Mouse (Mus musculus): ENCODE measurements at regions not wholly inside any gene's neighbourhood (a gene's known extent, or its start where the extent isn't known, plus 50 kb on each side); places are given as distances from the start of the nearest gene placed in this dataset.

DNA sequence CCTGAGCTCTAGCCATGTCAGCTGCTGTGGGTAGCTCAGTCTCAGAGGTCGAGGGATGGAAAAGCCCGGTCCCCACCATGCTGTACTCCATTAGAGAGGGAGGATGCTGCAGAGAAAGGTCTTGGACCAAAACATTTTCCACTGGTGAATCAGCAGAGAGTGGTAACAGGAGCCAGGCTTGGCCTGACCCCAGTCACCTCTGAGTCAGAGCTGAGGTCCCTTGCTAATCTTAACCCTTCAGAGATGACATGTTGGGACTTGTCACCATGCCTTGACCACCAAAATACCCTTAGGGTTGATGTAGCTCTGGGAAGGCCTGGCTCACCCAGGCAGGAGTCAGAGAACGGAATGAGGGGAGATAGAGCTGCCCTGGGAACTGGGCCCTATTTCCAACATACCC, 210.0 kb downstream of the Cyp26b1 start:
- Histone ChIP-seq H3K4me1 (ENCODE audit: control insufficient read depth, insufficient read depth, insufficient read length, low read length) (no peaks in the 10 kb centered on the region), H3K4me3 (ENCODE audit: insufficient read depth, low read depth, low read length) (no peak overlapping the region), H3K27ac (replicated peaks; ENCODE audit: low read depth, low read length) (no peak overlapping the region)

DNA sequence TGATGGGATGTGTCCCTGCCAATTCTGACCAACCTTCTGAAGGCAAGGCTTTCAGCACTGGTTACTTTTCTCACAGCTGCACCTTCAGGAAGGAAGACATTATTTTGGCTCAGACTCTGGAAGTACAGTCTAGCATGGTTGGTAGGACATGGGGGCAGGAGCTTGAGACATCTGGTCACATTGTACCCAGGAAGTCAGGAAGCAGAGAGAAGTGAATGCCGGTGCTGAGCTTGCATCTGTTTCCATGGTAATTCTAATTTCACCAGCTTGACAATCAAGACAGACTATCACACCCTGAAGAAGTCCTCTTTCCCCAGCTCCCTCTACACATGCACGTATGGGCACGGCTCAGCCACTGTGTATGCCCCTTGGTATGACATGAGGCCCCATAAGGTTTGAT, 210.6 kb downstream of the Cyp26b1 start:
- H3K4me1 ChIP-seq (ENCODE audit: control insufficient read depth, insufficient read depth, insufficient read length, low read length): no peaks in the 10 kb centered on the region
- H3K27ac ChIP-seq (replicated peaks; ENCODE audit: low read depth, low read length): no peak overlapping the region
- no peak overlapping the region for H3K4me3 ChIP-seq (ENCODE audit: insufficient read depth, low read depth, low read length)

DNA sequence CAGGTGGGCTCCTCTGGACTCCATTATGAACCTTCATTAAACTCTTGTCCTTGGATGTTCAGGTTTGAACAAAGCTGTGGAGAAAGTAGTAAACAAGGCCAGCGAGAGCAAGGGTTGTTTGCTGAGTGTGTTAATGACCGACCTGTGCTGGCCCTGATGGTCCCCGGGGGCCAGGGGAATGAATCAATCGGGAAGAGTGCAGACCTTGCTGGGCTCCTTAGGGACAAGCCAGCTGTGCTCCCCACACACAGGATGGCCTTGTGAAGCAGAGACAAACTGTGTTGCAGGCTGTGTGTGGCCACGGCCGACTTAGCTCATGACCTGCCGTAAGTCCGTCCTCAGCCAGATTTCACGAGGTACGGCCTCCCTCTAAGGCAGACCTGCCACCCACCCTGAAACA, 212.1 kb downstream of the Cyp26b1 start:
- Histone ChIP-seq H3K4me1 (ENCODE audit: control insufficient read depth, insufficient read depth, insufficient read length, low read length) (no peaks in the 10 kb centered on the region), H3K4me3 (ENCODE audit: insufficient read depth, low read depth, low read length) (no peak overlapping the region), H3K27ac (replicated peaks; ENCODE audit: low read depth, low read length) (no peak overlapping the region)

DNA sequence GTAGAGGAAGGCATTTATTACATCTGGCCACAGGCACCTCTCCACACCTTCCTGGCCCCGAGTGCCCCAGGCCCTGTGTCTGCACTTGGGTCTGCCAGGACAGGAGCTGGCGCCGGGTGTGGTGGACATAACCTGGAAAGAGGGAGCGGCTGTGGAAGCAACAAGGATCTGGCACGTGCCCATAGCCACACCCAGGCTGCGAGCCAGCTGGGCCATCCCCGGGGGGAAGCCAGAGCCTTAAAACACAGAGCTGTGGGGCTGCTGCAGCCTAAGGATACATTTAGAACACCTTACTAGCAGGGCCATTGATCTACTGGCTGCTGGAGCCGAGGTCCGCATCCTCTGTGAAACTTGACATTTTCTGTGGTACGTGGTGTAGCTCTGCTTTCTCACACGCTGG, 217.0 kb downstream of the Cyp26b1 start:
- Histone ChIP-seq H3K27ac (replicated peaks; ENCODE audit: low read depth, low read length) (no peak overlapping the region), H3K4me1 (ENCODE audit: control insufficient read depth, insufficient read depth, insufficient read length, low read length) (no peaks in the 10 kb centered on the region), H3K4me3 (ENCODE audit: insufficient read depth, low read depth, low read length) (no peak overlapping the region)

DNA sequence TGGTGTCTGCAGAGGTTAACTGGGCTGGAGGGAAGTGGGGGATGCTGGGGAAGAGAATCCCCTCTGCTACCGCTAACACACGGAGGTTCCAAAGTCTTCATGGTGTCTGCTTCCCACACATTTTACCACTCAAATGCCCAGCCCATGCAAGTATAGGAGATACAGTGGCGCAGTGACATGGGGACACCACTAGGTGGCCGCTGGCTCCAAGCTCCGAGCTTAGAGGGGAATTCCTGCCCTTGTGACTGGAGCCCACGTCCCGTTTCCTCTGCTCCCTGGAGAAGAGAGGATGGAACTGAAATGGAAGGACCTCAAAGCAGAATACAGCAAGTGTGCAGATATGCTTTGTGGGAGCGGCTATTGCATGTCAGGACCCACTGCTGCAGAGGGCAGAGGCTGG, 218.2 kb downstream of the Cyp26b1 start:
- Histone ChIP-seq H3K4me3 (ENCODE audit: insufficient read depth, low read depth, low read length) (no peak overlapping the region), H3K4me1 (ENCODE audit: control insufficient read depth, insufficient read depth, insufficient read length, low read length) (no peaks in the 10 kb centered on the region), H3K27ac (replicated peaks; ENCODE audit: low read depth, low read length) (no peak overlapping the region)

DNA sequence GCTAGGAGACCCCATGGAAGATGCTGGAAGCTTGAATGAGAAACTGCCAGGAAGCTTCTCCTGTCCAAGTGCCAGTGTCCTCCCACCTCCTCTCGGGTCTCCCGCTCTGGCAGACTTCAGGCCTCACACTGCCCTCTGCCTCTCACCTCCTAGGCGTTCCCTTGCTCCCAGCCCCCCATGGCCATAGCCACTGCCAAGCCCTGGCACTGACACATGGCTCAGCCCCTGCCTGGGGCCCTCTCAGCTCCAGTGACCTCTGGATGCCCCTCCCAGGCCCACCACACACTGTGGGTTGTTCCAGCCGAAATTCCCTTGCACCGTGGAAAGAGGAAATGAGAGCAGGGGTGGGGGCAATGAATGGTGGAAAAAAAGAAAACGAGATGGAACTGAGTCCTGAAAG, 227.3 kb downstream of the Cyp26b1 start:
- Histone ChIP-seq H3K27ac (replicated peaks; ENCODE audit: low read depth, low read length) (no peak overlapping the region), H3K4me3 (ENCODE audit: insufficient read depth, low read depth, low read length) (no peak overlapping the region), H3K4me1 (ENCODE audit: control insufficient read depth, insufficient read depth, insufficient read length, low read length) (no peaks in the 10 kb centered on the region)

DNA sequence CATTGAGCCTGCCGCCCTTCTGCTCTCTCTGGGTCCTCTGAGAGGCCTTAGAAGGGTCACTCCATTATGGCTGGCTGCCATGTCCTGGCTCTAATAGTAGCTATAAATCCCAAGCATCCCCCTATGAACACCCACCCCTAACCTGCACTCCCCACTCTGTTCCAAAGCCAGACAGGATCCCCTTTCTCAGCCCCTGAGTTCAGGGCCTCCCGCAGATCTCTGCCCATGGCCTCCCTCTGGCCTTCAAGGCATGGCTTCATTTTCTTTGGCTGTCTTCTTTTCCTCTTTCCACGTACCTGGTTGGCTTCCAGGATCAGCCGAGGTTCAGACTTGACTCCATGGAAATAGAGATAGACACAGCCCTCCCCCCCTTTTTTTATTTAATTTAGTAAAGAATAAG, 227.8 kb downstream of the Cyp26b1 start:
- Histone ChIP-seq H3K4me3 (ENCODE audit: insufficient read depth, low read depth, low read length) (no peak overlapping the region), H3K4me1 (ENCODE audit: control insufficient read depth, insufficient read depth, insufficient read length, low read length) (no peaks in the 10 kb centered on the region), H3K27ac (replicated peaks; ENCODE audit: low read depth, low read length) (no peak overlapping the region)

DNA sequence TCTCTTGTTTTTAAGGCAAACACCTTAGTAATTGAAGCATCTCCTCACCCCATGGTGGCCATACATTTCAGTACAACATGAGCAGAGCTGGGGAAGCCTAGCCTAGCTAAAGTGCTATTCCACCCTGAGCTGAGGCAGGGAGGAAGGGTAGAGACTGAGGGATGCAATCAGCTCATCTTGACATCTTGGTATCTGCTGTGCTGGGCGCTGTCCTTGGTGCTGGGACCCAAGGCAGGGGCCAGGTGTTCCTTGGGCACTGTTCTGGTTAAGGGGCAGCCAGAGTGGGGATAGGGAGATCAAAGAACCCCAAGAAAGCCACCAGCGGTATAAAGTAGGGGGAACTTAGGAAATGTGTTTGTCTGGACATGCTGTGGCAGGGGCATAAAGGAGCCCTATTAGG, 228.7 kb downstream of the Cyp26b1 start:
- Histone ChIP-seq H3K27ac (replicated peaks; ENCODE audit: low read depth, low read length) (no peak overlapping the region), H3K4me3 (ENCODE audit: insufficient read depth, low read depth, low read length) (no peak overlapping the region), H3K4me1 (ENCODE audit: control insufficient read depth, insufficient read depth, insufficient read length, low read length) (no peaks in the 10 kb centered on the region)

DNA sequence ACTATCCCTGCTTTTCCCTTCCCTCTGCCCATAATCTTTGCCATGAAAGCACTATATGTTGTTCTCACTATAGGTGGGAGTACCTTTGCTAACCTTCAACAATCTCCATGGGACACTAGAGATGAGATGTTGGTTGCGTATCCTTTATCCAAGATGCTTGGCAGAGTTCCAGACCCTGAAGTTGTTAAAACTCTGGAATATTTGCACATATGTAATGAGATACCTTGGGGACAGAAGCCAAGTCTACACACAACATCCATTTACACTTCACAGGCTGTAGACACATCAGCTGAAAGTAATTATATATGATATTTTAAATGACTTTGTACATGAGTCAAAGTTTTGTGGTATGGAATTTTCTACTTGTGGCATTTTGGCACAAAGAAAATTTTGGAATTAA, 231.4 kb downstream of the Cyp26b1 start:
- no peaks in the 10 kb centered on the region for H3K4me1 ChIP-seq (ENCODE audit: control insufficient read depth, insufficient read depth, insufficient read length, low read length)
- no peak overlapping the region for H3K4me3 ChIP-seq (ENCODE audit: insufficient read depth, low read depth, low read length)
- no peak overlapping the region for H3K27ac ChIP-seq (replicated peaks; ENCODE audit: low read depth, low read length)

DNA sequence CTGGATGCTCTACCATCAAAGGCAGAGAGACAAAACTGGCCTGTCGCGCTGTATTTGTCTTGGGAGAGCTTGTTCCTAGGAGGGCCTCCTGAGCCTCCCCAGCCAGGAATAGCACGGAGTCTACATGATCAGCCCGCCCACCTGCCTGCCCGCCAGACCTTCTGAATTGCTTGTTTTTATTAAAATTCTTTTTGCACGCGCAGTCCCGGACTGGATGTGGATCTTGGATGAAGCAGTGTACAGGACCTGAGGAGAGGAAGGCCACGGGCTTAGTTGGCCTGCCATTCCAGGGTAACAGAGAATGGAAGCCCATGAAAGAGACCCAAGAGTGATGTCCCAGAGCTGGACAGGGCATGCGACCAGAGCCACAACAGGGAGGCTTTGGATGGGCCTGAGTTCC, 235.8 kb downstream of the Cyp26b1 start:
- H3K4me1 ChIP-seq (ENCODE audit: control insufficient read depth, insufficient read depth, insufficient read length, low read length): no peaks in the 10 kb centered on the region
- H3K27ac ChIP-seq (replicated peaks; ENCODE audit: low read depth, low read length): no peak overlapping the region
- H3K4me3 ChIP-seq (ENCODE audit: insufficient read depth, low read depth, low read length): no peak overlapping the region

DNA sequence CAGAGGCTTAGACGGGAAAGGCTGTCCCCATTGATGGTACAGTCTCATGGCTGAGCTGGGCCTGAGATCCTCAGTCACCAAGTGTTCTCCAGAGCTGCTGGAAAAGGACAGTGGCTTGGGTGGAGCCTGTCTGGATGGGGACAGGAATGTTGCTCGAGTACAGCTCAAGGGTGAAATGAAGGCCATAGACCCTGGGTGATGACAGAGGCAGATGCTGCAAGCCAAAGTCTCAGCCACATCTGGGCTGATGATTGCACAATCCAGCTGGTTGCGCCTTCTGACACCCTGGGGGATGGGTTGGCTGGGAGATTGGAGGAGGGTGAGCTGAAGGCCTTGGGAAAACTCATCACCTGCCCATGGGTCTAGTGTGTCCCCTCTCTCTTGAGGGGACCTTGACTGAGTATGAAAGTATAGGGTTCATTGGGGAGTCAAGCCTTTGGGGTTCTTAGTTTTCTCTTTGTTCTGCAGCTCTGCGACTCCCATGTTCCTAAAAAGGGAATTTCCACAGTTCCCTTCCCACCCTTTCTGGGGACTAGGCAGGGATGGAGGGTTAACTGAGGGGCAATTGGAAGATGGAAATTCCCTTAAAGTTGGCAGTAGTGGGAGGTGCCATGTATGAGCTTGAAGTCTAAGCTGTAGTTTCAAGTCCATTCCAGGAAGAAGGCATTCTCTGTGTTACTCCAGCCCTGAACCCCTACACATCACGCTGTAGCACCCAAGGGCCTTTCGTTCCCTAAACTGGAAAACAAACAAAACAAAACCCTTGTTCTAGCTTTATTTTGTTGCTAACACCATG, 240.1 kb downstream of the Cyp26b1 start:
- H3K4me3 ChIP-seq (ENCODE audit: insufficient read depth, low read depth, low read length): no peak overlapping the region
- no peak overlapping the region for H3K27ac ChIP-seq (replicated peaks; ENCODE audit: low read depth, low read length)
- no peaks in the 10 kb centered on the region for H3K4me1 ChIP-seq (ENCODE audit: control insufficient read depth, insufficient read depth, insufficient read length, low read length)

DNA sequence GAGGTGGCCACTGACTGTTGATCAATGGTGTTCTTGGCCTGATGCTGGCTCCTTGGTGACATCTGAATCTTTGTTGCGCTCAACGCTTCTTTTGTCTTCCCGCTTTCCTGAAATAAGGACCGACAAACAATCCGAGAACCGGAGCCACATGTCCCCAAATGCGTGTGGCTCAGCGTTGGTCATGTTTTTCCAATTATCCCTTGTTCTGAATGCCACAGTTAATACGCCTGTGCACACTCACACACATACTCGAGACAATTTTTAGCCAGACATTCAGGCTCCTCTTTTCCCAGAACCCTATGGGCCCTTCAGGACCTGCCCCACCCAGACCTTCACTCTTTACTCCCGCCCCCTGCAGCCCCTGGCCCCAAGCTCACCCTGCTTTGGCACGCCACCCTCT, 248.8 kb downstream of the Cyp26b1 start:
- Histone ChIP-seq H3K4me1 (ENCODE audit: control insufficient read depth, insufficient read depth, insufficient read length, low read length) (no peaks in the 10 kb centered on the region), H3K4me3 (ENCODE audit: insufficient read depth, low read depth, low read length) (no peak overlapping the region), H3K27ac (replicated peaks; ENCODE audit: low read depth, low read length) (no peak overlapping the region)

DNA sequence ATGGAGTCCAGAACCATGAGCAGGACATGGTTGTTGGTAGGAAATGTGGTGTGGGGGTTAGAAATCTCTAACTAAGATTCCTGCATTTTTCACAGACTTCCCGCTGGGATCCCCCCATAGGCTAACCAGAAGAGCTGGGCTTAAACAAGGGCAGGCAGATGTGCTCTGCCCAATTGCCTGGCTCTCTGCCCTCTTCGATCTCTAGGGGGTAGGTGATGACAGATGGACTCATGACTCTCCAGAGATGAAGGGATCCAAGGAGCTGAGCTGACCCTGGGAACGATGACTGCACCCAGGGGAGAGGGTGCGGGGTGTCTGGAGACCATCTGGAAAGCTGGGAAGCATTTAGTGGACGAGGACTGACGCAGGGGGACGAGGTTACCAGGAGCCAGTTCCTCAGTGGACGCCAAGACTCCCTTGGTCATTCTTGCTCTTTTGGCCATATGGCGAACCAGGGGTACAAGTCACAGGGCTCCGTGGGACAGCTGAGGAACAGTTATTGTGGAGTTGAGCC, 260.0 kb downstream of the Cyp26b1 start:
- H3K27ac ChIP-seq (replicated peaks; ENCODE audit: low read depth, low read length): no peak overlapping the region
- H3K4me1 ChIP-seq (ENCODE audit: control insufficient read depth, insufficient read depth, insufficient read length, low read length): no peaks in the 10 kb centered on the region; the same call in 1 of the 2 replicates
- no peak overlapping the region for H3K4me3 ChIP-seq (ENCODE audit: insufficient read depth, low read depth, low read length)

DNA sequence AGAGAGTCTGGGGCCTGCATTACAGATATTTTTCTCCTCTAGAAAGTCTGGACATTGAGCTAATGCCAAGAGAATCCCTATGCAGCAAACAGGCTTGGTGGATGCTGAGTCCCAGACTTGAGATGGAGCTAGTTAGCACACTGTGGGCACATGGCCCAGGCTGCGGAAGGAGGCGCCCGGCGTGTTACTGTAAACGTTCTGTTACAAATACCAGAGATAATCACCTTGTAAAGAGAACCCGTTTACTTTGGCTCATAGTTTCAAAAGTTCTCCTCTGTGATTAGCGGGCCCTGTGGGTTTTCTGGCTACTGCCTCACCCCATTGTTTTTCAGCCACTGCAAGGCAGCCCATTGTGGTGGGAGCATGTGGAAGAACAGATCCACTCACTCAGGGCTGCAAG, 264.6 kb downstream of the Cyp26b1 start:
- H3K27ac ChIP-seq (replicated peaks; ENCODE audit: low read depth, low read length): no peak overlapping the region
- H3K4me1 ChIP-seq (ENCODE audit: control insufficient read depth, insufficient read depth, insufficient read length, low read length): no peaks in the 10 kb centered on the region; the same call in 1 of the 2 replicates
- no peak overlapping the region for H3K4me3 ChIP-seq (ENCODE audit: insufficient read depth, low read depth, low read length)

DNA sequence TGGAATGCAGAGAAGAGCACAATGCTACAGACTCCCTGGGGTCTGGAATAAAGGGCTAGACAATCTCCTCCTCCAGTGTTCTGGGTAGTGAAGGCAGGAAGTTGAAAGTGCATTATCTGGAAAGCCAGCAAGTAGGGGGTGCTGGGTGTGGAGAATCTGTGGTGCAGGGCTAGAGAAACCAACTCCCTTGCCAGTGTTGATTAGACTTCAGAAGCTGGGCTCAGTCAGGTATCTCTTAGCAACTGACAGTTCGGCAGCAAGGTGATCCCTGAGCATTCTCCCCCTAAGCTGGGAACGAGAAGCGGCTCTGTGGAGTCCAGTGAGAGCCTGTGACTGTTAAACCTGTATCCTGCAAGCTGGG, 265.7 kb downstream of the Cyp26b1 start:
- Histone ChIP-seq H3K27ac (replicated peaks; ENCODE audit: low read depth, low read length) (no peak overlapping the region), H3K4me3 (ENCODE audit: insufficient read depth, low read depth, low read length) (no peak overlapping the region), H3K4me1 (ENCODE audit: control insufficient read depth, insufficient read depth, insufficient read length, low read length) (no peaks in the 10 kb centered on the region; the same call in 1 of the 2 replicates)

DNA sequence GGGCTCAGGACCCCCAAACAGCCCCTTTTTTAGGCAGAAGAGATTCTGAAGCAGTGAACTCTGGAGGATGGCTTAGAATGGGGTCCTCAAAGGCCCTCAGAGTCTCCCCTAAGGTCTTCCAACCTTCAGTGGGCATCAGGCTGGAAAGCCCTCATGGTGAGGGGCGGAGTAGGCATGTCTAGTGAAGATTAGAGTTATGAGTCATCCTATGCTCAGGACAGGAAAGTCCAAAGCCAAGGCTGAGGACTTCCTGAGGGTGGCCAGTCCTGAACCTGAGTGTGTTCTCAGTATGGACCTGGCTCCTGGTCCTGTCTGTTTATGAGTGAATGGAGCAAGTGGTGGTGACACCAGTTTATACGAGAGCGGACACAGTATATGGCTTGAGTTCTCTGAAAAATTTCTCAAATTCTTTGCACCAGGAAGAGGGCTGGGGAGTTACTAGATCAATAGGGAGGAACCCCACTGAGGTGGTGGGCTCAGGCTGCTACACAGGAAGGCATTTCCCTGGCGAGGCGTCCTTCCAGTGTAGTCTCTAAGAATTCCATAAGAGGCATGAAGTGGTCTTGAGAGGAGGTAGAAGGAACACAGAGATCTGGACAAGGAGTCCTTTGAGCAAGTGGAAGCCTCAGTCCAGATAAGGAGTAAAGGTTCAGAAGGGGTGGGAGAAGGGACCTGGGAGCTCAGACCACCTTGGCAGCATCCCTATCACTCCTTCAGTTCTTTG, 266.2 kb downstream of the Cyp26b1 start:
- Histone ChIP-seq H3K4me3 (ENCODE audit: insufficient read depth, low read depth, low read length) (no peak overlapping the region), H3K4me1 (ENCODE audit: control insufficient read depth, insufficient read depth, insufficient read length, low read length) (no peaks in the 10 kb centered on the region; the same call in 1 of the 2 replicates), H3K27ac (replicated peaks; ENCODE audit: low read depth, low read length) (no peak overlapping the region)

Measured in brown adipose tissue, adult 24 weeks (tissue).